Mouse (Mus musculus) CH12.LX (cell line): ENCODE data around the gene Rfx7.
"Not testable (repeated sequence)": the region's sequence is repeated elsewhere in the genome, so short reads cannot be mapped to it uniquely, and the experiment has no call there.

Source experiments
- CHD1 ChIP-seq: IDR thresholded peaks from 2 replicates; pipeline ENCODE4 v1.6.1; 2012; ENCODE audit warnings: low read depth, low read length, improper control_type of control experiment, inconsistent platforms
- CTCF ChIP-seq, 2 experiments: IDR thresholded peaks in 1 of 2; conservative IDR thresholded peaks in 1 of 2; 2 replicates each; pipeline ENCODE4 v1.5.1; 2011 to 2012; ENCODE audit warnings: low read depth in 2 of 2, low read length in 2 of 2, improper control_type of control experiment in 1 of 2, inconsistent platforms in 1 of 2, mild to moderate bottlenecking in 1 of 2, moderate library complexity in 1 of 2
- GABPA ChIP-seq: IDR thresholded peaks from 2 replicates; pipeline ENCODE4 v1.6.1; 2012; ENCODE audit warnings: low read depth, low read length, improper control_type of control experiment, inconsistent platforms; ENCODE audit not compliant: insufficient replicate concordance
- JUN ChIP-seq: IDR thresholded peaks from 2 replicates; pipeline ENCODE4 v1.6.1; 2011; ENCODE audit warnings: low read depth, mild to moderate bottlenecking, low read length, improper control_type of control experiment, moderate library complexity; ENCODE audit not compliant: insufficient read depth
- MAX ChIP-seq: IDR thresholded peaks from 2 replicates; pipeline ENCODE4 v1.6.1; 2011; ENCODE audit warnings: low read length, improper control_type of control experiment
- MEF2A ChIP-seq: IDR thresholded peaks from 2 replicates; pipeline ENCODE4 v1.6.1; 2014; ENCODE audit warnings: low read depth, mild to moderate bottlenecking, inconsistent platforms, low read length, improper control_type of control experiment, borderline replicate concordance
- POLR2A ChIP-seq: IDR thresholded peaks from 2 replicates; pipeline ENCODE4 v1.6.1; 2011; ENCODE audit warnings: low read depth, mild to moderate bottlenecking, improper control_type of control experiment, low read length
- TCF12 ChIP-seq: IDR thresholded peaks from 2 replicates; pipeline ENCODE4 v1.6.1; 2014; ENCODE audit warnings: low read depth, mild to moderate bottlenecking, inconsistent platforms, low read length, improper control_type of control experiment
- UBTF ChIP-seq: IDR thresholded peaks from 2 replicates; pipeline ENCODE4 v1.6.1; 2012; ENCODE audit warnings: low read depth, mild to moderate bottlenecking, inconsistent platforms, low read length, improper control_type of control experiment, moderate library complexity
- USF1 ChIP-seq: IDR thresholded peaks from 2 replicates; pipeline ENCODE4 v1.6.1; 2014; ENCODE audit warnings: low read depth, mild to moderate bottlenecking, inconsistent platforms, low read length, improper control_type of control experiment

GRCm38 (mm10) chr9:72642756-72643447, 110.9 kb downstream of the Rfx7 start:
- TF ChIP-seq CTCF (conservative IDR thresholded peaks at IDR 0.05 in 1 of 2, IDR thresholded peaks at IDR 0.05 in 1 of 2; ENCODE audit: low read depth in 2 of 2, low read length in 2 of 2); USF1; JUN; TCF12; POLR2A; GABPA; MEF2A; CHD1; UBTF; MAX: not testable (repeated sequence)
